Mouse (Mus musculus) MEL (cell line): ENCODE measurements around the gene Wdr62. TPM values are rescaled to one million over a fixed set of nuclear protein-coding genes. Genes with fewer than 3 reads are reported as not detected.

ENCODE experiments used
- DNase-seq: peaks from one replicate; pipeline ENCODE4 v3.0.0; 2011; ENCODE audit warnings: low read depth, low spot score
- H3K27ac ChIP-seq: 2 replicates; pipeline ENCODE4 v1.5.1; 2012; ENCODE audit warnings: low read depth, mild to moderate bottlenecking, control low read depth, low read length, moderate library complexity; ENCODE audit not compliant: control insufficient read depth
- H3K27me3 ChIP-seq, 2 experiments: fragments of 150-350 bp in 1 of 2; sonication (generic) in 1 of 2; 2 replicates each; pipeline ENCODE4 v1.6.1; 2012; ENCODE audit warnings: low read length in 2 of 2, mild to moderate bottlenecking in 2 of 2, improper control_type of control experiment in 1 of 2, moderate library complexity in 1 of 2; ENCODE audit not compliant: insufficient read depth in 2 of 2, control insufficient read depth in 1 of 2
- H3K36me3 ChIP-seq, 2 experiments: 2 replicates each; pipeline ENCODE4 v1.6.1; 2012 to 2014; ENCODE audit warnings: low read length in 2 of 2, improper control_type of control experiment in 1 of 2, inconsistent platforms in 1 of 2, mild to moderate bottlenecking in 1 of 2; ENCODE audit not compliant: insufficient read depth in 2 of 2, control insufficient read depth in 1 of 2
- H3K4me1 ChIP-seq, 2 experiments: fragments of 150-350 bp in 1 of 2; sonication (generic) in 1 of 2; 2 replicates each; pipeline ENCODE4 v1.6.1; 2012; ENCODE audit warnings: low read length in 2 of 2, improper control_type of control experiment in 1 of 2, mild to moderate bottlenecking in 1 of 2; ENCODE audit not compliant: insufficient read depth in 2 of 2, control insufficient read depth in 1 of 2
- H3K4me3 ChIP-seq, 2 experiments: fragments of 150-350 bp in 1 of 2; sonication (generic) in 1 of 2; 2 replicates each; pipeline ENCODE4 v1.5.1; 2012; ENCODE audit warnings: low read depth in 2 of 2, low read length in 2 of 2, mild to moderate bottlenecking in 2 of 2, moderate library complexity in 2 of 2, control low read depth in 1 of 2, improper control_type of control experiment in 1 of 2; ENCODE audit not compliant: control insufficient read depth in 1 of 2, insufficient read depth in 1 of 2
- H3K79me2 ChIP-seq: 2 replicates; pipeline ENCODE4 v1.6.1; 2012; ENCODE audit warnings: mild to moderate bottlenecking, low read length, moderate library complexity; ENCODE audit not compliant: control insufficient read depth, poor library complexity, insufficient read depth
- H3K9ac ChIP-seq: 2 replicates; pipeline ENCODE4 v1.6.1; 2012; ENCODE audit warnings: low read depth, mild to moderate bottlenecking, control low read depth, low read length, moderate library complexity; ENCODE audit not compliant: control insufficient read depth, poor library complexity, severe bottlenecking
- H3K9me3 ChIP-seq: fragments of 150-350 bp; sonication (generic); replicated peaks from 2 replicates; pipeline ENCODE4 v1.6.1; 2012; ENCODE audit warnings: mild to moderate bottlenecking, low read length, improper control_type of control experiment, moderate library complexity; ENCODE audit not compliant: insufficient read depth
- BHLHE40 ChIP-seq: IDR thresholded peaks from 2 replicates; pipeline ENCODE4 v1.6.1; 2012; ENCODE audit warnings: low read depth, mild to moderate bottlenecking, inconsistent platforms, low read length, improper control_type of control experiment, borderline replicate concordance
- ELF1 ChIP-seq: IDR thresholded peaks from 2 replicates; pipeline ENCODE4 v1.6.1; 2014; ENCODE audit warnings: low read depth, mild to moderate bottlenecking, inconsistent platforms, low read length, improper control_type of control experiment, moderate library complexity
- EP300 ChIP-seq, 2 experiments: IDR thresholded peaks; 2 replicates each; pipeline ENCODE4 v1.6.1; 2011; ENCODE audit warnings: improper control_type of control experiment in 2 of 2, low read length in 2 of 2, low read depth in 1 of 2, mild to moderate bottlenecking in 1 of 2
- GABPA ChIP-seq: IDR thresholded peaks from 2 replicates; pipeline ENCODE4 v1.6.1; 2012; ENCODE audit warnings: low read depth, mild to moderate bottlenecking, inconsistent platforms, low read length, improper control_type of control experiment, moderate library complexity
- HCFC1 ChIP-seq: IDR thresholded peaks from 2 replicates; pipeline ENCODE4 v1.6.1; 2012; ENCODE audit warnings: low read depth, mild to moderate bottlenecking, inconsistent platforms, low read length, improper control_type of control experiment, moderate library complexity
- MYB ChIP-seq: IDR thresholded peaks from 2 replicates; pipeline ENCODE4 v1.6.1; 2011; ENCODE audit warnings: mild to moderate bottlenecking, low read depth, low read length, improper control_type of control experiment
- NELFE ChIP-seq: IDR thresholded peaks from 2 replicates; pipeline ENCODE4 v1.6.1; 2011; ENCODE audit warnings: low read depth, low read length, improper control_type of control experiment
- RAD21 ChIP-seq: IDR thresholded peaks from 2 replicates; pipeline ENCODE4 v1.6.1; 2011; ENCODE audit warnings: mild to moderate bottlenecking, low read depth, low read length, improper control_type of control experiment
- SMC3 ChIP-seq: IDR thresholded peaks from 2 replicates; pipeline ENCODE4 v1.6.1; 2011; ENCODE audit warnings: low read depth, low read length, improper control_type of control experiment
- TCF12 ChIP-seq: IDR thresholded peaks from 2 replicates; pipeline ENCODE4 v1.6.1; 2014; ENCODE audit warnings: low read depth, mild to moderate bottlenecking, inconsistent platforms, low read length, improper control_type of control experiment, moderate library complexity
- USF1 ChIP-seq: IDR thresholded peaks from 2 replicates; pipeline ENCODE4 v1.6.1; 2014; ENCODE audit warnings: low read depth, mild to moderate bottlenecking, inconsistent platforms, low read length, improper control_type of control experiment, moderate library complexity
- USF2 ChIP-seq, 2 experiments: IDR thresholded peaks; 2 replicates each; pipeline ENCODE4 v1.6.1; 2011 to 2012; ENCODE audit warnings: improper control_type of control experiment in 2 of 2, low read length in 2 of 2, borderline replicate concordance in 1 of 2, inconsistent platforms in 1 of 2, low read depth in 1 of 2, mild to moderate bottlenecking in 1 of 2; ENCODE audit not compliant: insufficient read depth in 1 of 2
- polyA plus RNA-seq, 2 experiments: library from polyadenylated mRNA; stranded (reverse) in 1 of 2; unstranded in 1 of 2; fragments of >175 nt in 1 of 2; fragments of >200 nt in 1 of 2; gene quantifications; 2 replicates each; pipeline versions ENCODE4 v1.2.1 to v1.2.4; 2012; ENCODE audit warnings: low replicate concordance in 2 of 2, low read depth in 1 of 2; ENCODE audit not compliant: insufficient read length in 2 of 2, insufficient read depth in 1 of 2, missing spikeins in 1 of 2
- total RNA-seq: library from RNA; depleted of rRNA; stranded (reverse); fragments of 300-350 nt; gene quantifications from 2 replicates; pipeline ENCODE4 v1.2.3, GENCODE M21; 2012

Wdr62 gene
- total and polyA plus RNA-seq, 3 experiments = 6.5 to 44.8 (median 30.5) TPM

- no peak for TF ChIP-seq HCFC1
Observed at GRCm38 (mm10) chr7:30220008-30220356, 60.2 kb downstream of the Wdr62 start (continued).

GRCm38 (mm10) chr7:30219293-30220007, 60.8 kb downstream of the Wdr62 start:
- DNase-seq = no peak
- no peak overlapping the region for H3K9ac ChIP-seq
- H3K27me3 ChIP-seq = no peaks in the 10 kb centered on the region

GRCm38 (mm10) chr7:30217277-30217676, 62.9 kb downstream of the Wdr62 start:
- H3K4me1 ChIP-seq = no peaks in the 10 kb centered on the region; a peak in 1 of 4 replicates
- no peak overlapping the region for H3K4me3 ChIP-seq
- no peaks in the 10 kb centered on the region for H3K79me2 ChIP-seq
- no peak overlapping the region for H3K9ac ChIP-seq
- no peak for DNase-seq
- peaks cover 0 to 1% of the 10 kb centered on the region in 2 experiments; a peak in 1 of 4 replicates for H3K36me3 ChIP-seq
- no peaks in the 10 kb centered on the region for H3K9me3 ChIP-seq
- TF ChIP-seq NELFE (no peak), BHLHE40 (no peak), USF1 (no peak), TCF12 (no peak), SMC3 (no peak), HCFC1 (no peak), EP300 (IDR thresholded peaks at IDR 0.05; ENCODE audit: low read depth in 1 of 2, low read length in 2 of 2) (no peak)
- no peak overlapping the region for H3K27ac ChIP-seq
- no peaks in the 10 kb centered on the region for H3K27me3 ChIP-seq

More at GRCm38 (mm10) chr7:30219293-30220007, 60.8 kb downstream of the Wdr62 start:
- Histone ChIP-seq H3K9me3 (no peaks in the 10 kb centered on the region), H3K27ac (no peak overlapping the region), H3K4me3 (no peak overlapping the region), H3K4me1 (no peaks in the 10 kb centered on the region; a peak in 1 of 4 replicates), H3K36me3 (peaks cover 0 to 2% of the 10 kb centered on the region in 2 experiments; a peak in 1 of 4 replicates), H3K79me2 (no peaks in the 10 kb centered on the region)
- TF ChIP-seq RAD21 = no peak
- no peak for TF ChIP-seq GABPA
- no peak for TF ChIP-seq MYB
- no peak for TF ChIP-seq USF2 (IDR thresholded peaks at IDR 0.05; ENCODE audit: borderline replicate concordance in 1 of 2, insufficient read depth in 1 of 2, low read depth in 1 of 2, low read length in 2 of 2)
- TF ChIP-seq ELF1 = no peak
